Mouse (Mus musculus): ENCODE data around the gene Fbxo46. TPM values are rescaled to one million over a fixed set of nuclear protein-coding genes. Genes with fewer than 3 reads are reported as not detected.

Gene Fbxo46
- polyA plus RNA-seq, 1 experiment from 2014 or later, result 15.9 TPM

- DNase-seq (ENCODE audit: low spot score), result peak; percentile 84
- Histone ChIP-seq H3K4me1 (peaks cover 53% of the 10 kb centered on the region), H3K9me3 (peaks cover 3% of the 10 kb centered on the region; the same call in 1 of the 2 replicates), H3K4me3 (peak overlapping the region; percentile 52), H3K36me3 (replicated peaks) (peaks cover 4% of the 10 kb centered on the region; the same call in 1 of the 2 replicates), H3K27ac (replicated peaks) (no peak overlapping the region), H3K27me3 (replicated peaks; ENCODE audit: low read depth, poor library complexity, severe bottlenecking) (peaks cover 68% of the 10 kb centered on the region)
- 5% methylated on average over 27 of the region's 27 CpGs for WGBS
Measured at GRCm38 (mm10) chr7:19178443-19179092, 58.9 kb downstream of the Fbxo46 start.

GRCm38 (mm10) chr7:19179173-19179572 is 59.5 kb downstream of the Fbxo46 start:
- Histone ChIP-seq H3K9me3 (peaks cover 3% of the 10 kb centered on the region; the same call in 1 of the 2 replicates), H3K4me3 (peak overlapping the region; percentile 52), H3K4me1 (peaks cover 53% of the 10 kb centered on the region), H3K27me3 (replicated peaks; ENCODE audit: low read depth, poor library complexity, severe bottlenecking) (peaks cover 63% of the 10 kb centered on the region), H3K36me3 (replicated peaks) (peaks cover 8% of the 10 kb centered on the region; the same call in 1 of the 2 replicates), H3K27ac (replicated peaks) (peak overlapping the region; percentile 7; the same call in 1 of the 2 replicates)
- peak; percentile 82 for DNase-seq (ENCODE audit: low spot score)
- WGBS, result 1% methylated on average over 32 of the region's 32 CpGs

GRCm38 (mm10) chr7:19179936-19180335 is 60.3 kb downstream of the Fbxo46 start:
- H3K36me3 ChIP-seq (replicated peaks), result peaks cover 8% of the 10 kb centered on the region
- H3K4me1 ChIP-seq, result peaks cover 53% of the 10 kb centered on the region
- peaks cover 3% of the 10 kb centered on the region; the same call in 1 of the 2 replicates for H3K9me3 ChIP-seq
- WGBS, result 39% methylated on average over 6 of the region's 6 CpGs
- peaks cover 59% of the 10 kb centered on the region for H3K27me3 ChIP-seq (replicated peaks; ENCODE audit: low read depth, poor library complexity, severe bottlenecking)
- no peak for DNase-seq (ENCODE audit: low spot score)
- peak overlapping the region; percentile 52; the same call in 1 of the 2 replicates for H3K4me3 ChIP-seq
- no peak overlapping the region for H3K27ac ChIP-seq (replicated peaks)

GRCm38 (mm10) chr7:19180862-19181429 is 61.3 kb downstream of the Fbxo46 start:
- peak overlapping the region; percentile 64 for H3K4me3 ChIP-seq
- H3K36me3 ChIP-seq (replicated peaks), result peaks cover 15% of the 10 kb centered on the region
- peak overlapping the region; percentile 66 for H3K27ac ChIP-seq (replicated peaks)
- peaks cover 47% of the 10 kb centered on the region for H3K4me1 ChIP-seq
- WGBS, result 1% methylated on average over 27 of the region's 27 CpGs
- H3K27me3 ChIP-seq (replicated peaks; ENCODE audit: low read depth, poor library complexity, severe bottlenecking), result peaks cover 49% of the 10 kb centered on the region
- DNase-seq (ENCODE audit: low spot score), result peak; percentile 83
- 0 out of 2 replicates have a peak, but pooled peaks cover 3% of the 10 kb centered on the region for H3K9me3 ChIP-seq

GRCm38 (mm10) chr7:19184250-19184649 is 64.6 kb downstream of the Fbxo46 start:
- no peaks in the 10 kb centered on the region for H3K9me3 ChIP-seq
- H3K36me3 ChIP-seq (replicated peaks), result peaks cover 40% of the 10 kb centered on the region
- H3K4me3 ChIP-seq, result no peak overlapping the region
- H3K4me1 ChIP-seq, result peaks cover 23% of the 10 kb centered on the region
- DNase-seq (ENCODE audit: low spot score), result no peak
- H3K27me3 ChIP-seq (replicated peaks; ENCODE audit: low read depth, poor library complexity, severe bottlenecking), result peaks cover 16% of the 10 kb centered on the region
- no peak overlapping the region for H3K27ac ChIP-seq (replicated peaks)
- 88% methylated on average over 2 of the region's 2 CpGs for WGBS

GRCm38 (mm10) chr7:19184758-19185157 is 65.1 kb downstream of the Fbxo46 start:
- H3K4me1 ChIP-seq, result peaks cover 18% of the 10 kb centered on the region
- peaks cover 42% of the 10 kb centered on the region for H3K36me3 ChIP-seq (replicated peaks)
- H3K27me3 ChIP-seq (replicated peaks; ENCODE audit: low read depth, poor library complexity, severe bottlenecking), result peaks cover 11% of the 10 kb centered on the region
- H3K27ac ChIP-seq (replicated peaks), result no peak overlapping the region
- DNase-seq (ENCODE audit: low spot score), result no peak
- H3K4me3 ChIP-seq, result no peak overlapping the region
- H3K9me3 ChIP-seq, result no peaks in the 10 kb centered on the region
- 88% methylated on average over 6 of the region's 6 CpGs for WGBS

MicroRNA genes within 50 kb of the gene (microRNA counts, 519-probe panel; counts per million panel counts)
- microRNA mmu-miR-330, result 188 counts per million, percentile 57 among the panel's probes with 10 or more counts

Small RNAs within 50 kb of the gene (microRNA-seq; reads per million reads assigned to microRNA genes)
- gene Mir3100 (not detected), gene Mir330 (292 reads per million, percentile 63 among the genes with 10 or more reads in this experiment)

Other genes with a start within 250 kb of the Fbxo46 start
- 0.69 and 0.70 TPM in 2 replicates for gene Pglyrp1, start 248.5 kb upstream of the Fbxo46 start, polyA plus RNA-seq (2016; fragmentation: Nextera tagmentation; extraction: Ambion mirVana)
- 30.9 and 34.8 TPM in 2 replicates for gene Ccdc61, start 209.4 kb upstream of the Fbxo46 start, polyA plus RNA-seq (2016; fragmentation: Nextera tagmentation; extraction: Ambion mirVana)
- 0.98 and 1.5 TPM in 2 replicates for gene Nova2, start 194.0 kb upstream of the Fbxo46 start, polyA plus RNA-seq (2016; fragmentation: Nextera tagmentation; extraction: Ambion mirVana)
- not detected in 2 replicates for gene Nanos2, start 132.5 kb upstream of the Fbxo46 start, polyA plus RNA-seq (2016; fragmentation: Nextera tagmentation; extraction: Ambion mirVana)
- 4.0 and 4.1 TPM in 2 replicates for gene Mypop, start 128.6 kb upstream of the Fbxo46 start, polyA plus RNA-seq (2016; fragmentation: Nextera tagmentation; extraction: Ambion mirVana)
- 25.0 and 25.7 TPM in 2 replicates for gene Irf2bp1, start 115.8 kb upstream of the Fbxo46 start, polyA plus RNA-seq (2016; fragmentation: Nextera tagmentation; extraction: Ambion mirVana)
- not detected in 2 replicates for gene Foxa3, start 96.3 kb upstream of the Fbxo46 start, polyA plus RNA-seq (2016; fragmentation: Nextera tagmentation; extraction: Ambion mirVana)
- gene Sympk, start 95.5 kb upstream of the Fbxo46 start, polyA plus RNA-seq (2016; fragmentation: Nextera tagmentation; extraction: Ambion mirVana), result 43.4 and 45.2 TPM in 2 replicates
- not detected in 2 replicates for gene Rsph6a, start 65.2 kb upstream of the Fbxo46 start, polyA plus RNA-seq (2016; fragmentation: Nextera tagmentation; extraction: Ambion mirVana)
- gene Dmwd, start 43.6 kb upstream of the Fbxo46 start, polyA plus RNA-seq (2016; fragmentation: Nextera tagmentation; extraction: Ambion mirVana), result 16.8 and 18.0 TPM in 2 replicates
- gene Dmpk, start 36.0 kb upstream of the Fbxo46 start, polyA plus RNA-seq (2016; fragmentation: Nextera tagmentation; extraction: Ambion mirVana), result 7.0 and 9.1 TPM in 2 replicates
- 6.3 and 7.6 TPM in 2 replicates for gene Six5, start 25.3 kb upstream of the Fbxo46 start, polyA plus RNA-seq (2016; fragmentation: Nextera tagmentation; extraction: Ambion mirVana)
- 0.99 and 1.9 TPM in 2 replicates for gene Gm4969, start 1.5 kb upstream of the Fbxo46 start, polyA plus RNA-seq (2016; fragmentation: Nextera tagmentation; extraction: Ambion mirVana)
- gene Qpctl, start 29.4 kb downstream of the Fbxo46 start, polyA plus RNA-seq (2016; fragmentation: Nextera tagmentation; extraction: Ambion mirVana), result 14.6 and 15.1 TPM in 2 replicates
- gene Snrpd2, start 29.9 kb downstream of the Fbxo46 start, polyA plus RNA-seq (2016; fragmentation: Nextera tagmentation; extraction: Ambion mirVana), result 178 and 189 TPM in 2 replicates
- 1.4 and 1.6 TPM in 2 replicates for gene Gipr, start 46.3 kb downstream of the Fbxo46 start, polyA plus RNA-seq (2016; fragmentation: Nextera tagmentation; extraction: Ambion mirVana)
- 5.2 and 6.2 TPM in 2 replicates for gene Eml2, start 56.6 kb downstream of the Fbxo46 start, polyA plus RNA-seq (2016; fragmentation: Nextera tagmentation; extraction: Ambion mirVana)
- gene Gpr4, start 92.7 kb downstream of the Fbxo46 start, polyA plus RNA-seq (2016; fragmentation: Nextera tagmentation; extraction: Ambion mirVana), result 1.7 and 2.0 TPM in 2 replicates
- gene Opa3, start 108.5 kb downstream of the Fbxo46 start, polyA plus RNA-seq (2016; fragmentation: Nextera tagmentation; extraction: Ambion mirVana), result 46.4 and 49.4 TPM in 2 replicates
- 56.7 and 61.1 TPM in 2 replicates for gene Vasp, start 152.0 kb downstream of the Fbxo46 start, polyA plus RNA-seq (2016; fragmentation: Nextera tagmentation; extraction: Ambion mirVana)
- 0.25 TPM in 1 of 2 replicates, not detected in the other for gene Ppm1n, start 160.2 kb downstream of the Fbxo46 start, polyA plus RNA-seq (2016; fragmentation: Nextera tagmentation; extraction: Ambion mirVana)
- gene Rtn2, start 162.8 kb downstream of the Fbxo46 start, polyA plus RNA-seq (2016; fragmentation: Nextera tagmentation; extraction: Ambion mirVana), result 16.6 and 18.8 TPM in 2 replicates
- 0.09 TPM in 1 of 2 replicates, not detected in the other for gene Fosb, start 190.2 kb downstream of the Fbxo46 start, polyA plus RNA-seq (2016; fragmentation: Nextera tagmentation; extraction: Ambion mirVana)
- gene Ercc1, start 224.9 kb downstream of the Fbxo46 start, polyA plus RNA-seq (2016; fragmentation: Nextera tagmentation; extraction: Ambion mirVana), result 102 and 107 TPM in 2 replicates
- gene Cd3eap, start 239.6 kb downstream of the Fbxo46 start, polyA plus RNA-seq (2016; fragmentation: Nextera tagmentation; extraction: Ambion mirVana), result 26.8 and 28.9 TPM in 2 replicates
- gene Ppp1r13l, start 239.9 kb downstream of the Fbxo46 start, polyA plus RNA-seq (2016; fragmentation: Nextera tagmentation; extraction: Ambion mirVana), result 6.9 and 7.1 TPM in 2 replicates